Mouse (Mus musculus): ENCODE measurements around the gene Creg1. TPM values are rescaled to one million over a fixed set of nuclear protein-coding genes. Genes with fewer than 3 reads are reported as not detected.

The Creg1 gene
- total RNA-seq, 2 experiments from 2014 or later = 88.6 to 92.2 TPM

Other genes with a start within 250 kb of the Creg1 start
- 10 to 100 TPM; 12.8 to 13.2 TPM for gene Mpzl1, start 129.2 kb upstream of the Creg1 start, total RNA-seq (2021)
- 10 to 100 TPM; 66.6 to 67.6 TPM for gene Rcsd1, start 54.0 kb upstream of the Creg1 start, total RNA-seq (2021)
- 1 to 10 TPM in 1 of 2 experiments, under 1 TPM in 1; 0.37 to 2.1 TPM for gene Cd247, start 24.9 kb downstream of the Creg1 start, total RNA-seq (2021)
- 10 to 100 TPM in 1 of 2 experiments, 1 to 10 TPM in 1; 6.0 to 11.4 TPM for gene Pou2f1, start 238.9 kb downstream of the Creg1 start, total RNA-seq (2021)